Mouse (Mus musculus): ENCODE measurements around the gene Prrt2. TPM values are rescaled to one million over a fixed set of nuclear protein-coding genes. Genes with fewer than 3 reads are reported as not detected.
A peak's percentile ranks its signal among the peaks of the same experiment; 100 is the strongest.

The Prrt2 gene
- total and polyA plus RNA-seq, 3 experiments: 0.12 to 1.4 TPM; not detected in 1

GRCm38 (mm10) chr7:127026984-127027726, 6.1 kb upstream of the Prrt2 start, which contains the start of gene Maz (continued):
- TF ChIP-seq MYB (IDR thresholded peaks at IDR 0.05; ENCODE audit: low read depth, low read length): peak; percentile 98
- no peak for TF ChIP-seq MYC (IDR thresholded peaks at IDR 0.05; ENCODE audit: low read depth, low read length)

GRCm38 (mm10) chr7:127026616-127026983, 5.6 kb upstream of the Prrt2 start:
- Histone ChIP-seq H3K9me3 (replicated peaks; ENCODE audit: insufficient read depth, low read length) (no peaks in the 10 kb centered on the region), H3K9ac (ENCODE audit: control insufficient read depth, low read depth, low read length, poor library complexity, severe bottlenecking) (peak overlapping the region; percentile 97), H3K27ac (ENCODE audit: control insufficient read depth, low read depth, low read length) (peak overlapping the region; percentile 93), H3K4me3 (ENCODE audit: control insufficient read depth in 1 of 2, insufficient read depth in 1 of 2, low read depth in 2 of 2, low read length in 2 of 2) (no peak overlapping the region; a peak in 1 of 4 replicates), H3K36me3 (ENCODE audit: control insufficient read depth in 1 of 2, insufficient read depth in 2 of 2, low read length in 2 of 2) (peaks cover 17 to 50% of the 10 kb centered on the region in 2 experiments), H3K79me2 (ENCODE audit: control insufficient read depth, insufficient read depth, low read length, poor library complexity) (peaks cover 41% of the 10 kb centered on the region), H3K27me3 (ENCODE audit: control insufficient read depth in 1 of 2, insufficient read depth in 2 of 2, low read length in 2 of 2) (no peaks in the 10 kb centered on the region), H3K4me1 (ENCODE audit: control insufficient read depth in 1 of 2, insufficient read depth in 2 of 2, low read length in 2 of 2) (peaks cover 26 to 47% of the 10 kb centered on the region in 2 experiments)
- DNase-seq (ENCODE audit: low read depth, low spot score): no peak
- TF ChIP-seq SIN3A (IDR thresholded peaks at IDR 0.05; ENCODE audit: low read length) (peak; percentile 20; the same call in 1 of the 2 replicates), POLR2A (IDR thresholded peaks at IDR 0.05; ENCODE audit: control insufficient read depth in 1 of 2, insufficient read depth in 1 of 2, low read depth in 1 of 2, low read length in 2 of 2, poor library complexity in 1 of 2) (no peak)

GRCm38 (mm10) chr7:127026161-127026600, 5.2 kb upstream of the Prrt2 start:
- H3K79me2 ChIP-seq (ENCODE audit: control insufficient read depth, insufficient read depth, low read length, poor library complexity): peaks cover 41% of the 10 kb centered on the region
- no peaks in the 10 kb centered on the region for H3K9me3 ChIP-seq (replicated peaks; ENCODE audit: insufficient read depth, low read length)
- H3K27ac ChIP-seq (ENCODE audit: control insufficient read depth, low read depth, low read length): peak overlapping the region; percentile 93
- peaks cover 15 to 46% of the 10 kb centered on the region in 2 experiments for H3K36me3 ChIP-seq (ENCODE audit: control insufficient read depth in 1 of 2, insufficient read depth in 2 of 2, low read length in 2 of 2)
- DNase-seq (ENCODE audit: low read depth, low spot score): peak; percentile 85
- peak overlapping the region; percentile 59 to 86; a peak in 3 of 4 replicates for H3K4me3 ChIP-seq (ENCODE audit: control insufficient read depth in 1 of 2, insufficient read depth in 1 of 2, low read depth in 2 of 2, low read length in 2 of 2)
- H3K9ac ChIP-seq (ENCODE audit: control insufficient read depth, low read depth, low read length, poor library complexity, severe bottlenecking): peak overlapping the region; percentile 97
- TF ChIP-seq UBTF (IDR thresholded peaks at IDR 0.05; ENCODE audit: borderline replicate concordance, insufficient read depth, low read depth, low read length) (peak; percentile 84; the same call in 1 of the 2 replicates), TBP (IDR thresholded peaks at IDR 0.05; ENCODE audit: low read depth, low read length) (0 out of 2 replicates have a peak, but pooled peaks have one; percentile 53), GABPA (IDR thresholded peaks at IDR 0.05; ENCODE audit: low read depth, low read length) (no peak), NRF1 (IDR thresholded peaks at IDR 0.05; ENCODE audit: insufficient read depth, low read depth, low read length, poor library complexity, severe bottlenecking) (no peak), ZMIZ1 (IDR thresholded peaks at IDR 0.05; ENCODE audit: low read depth, low read length) (peak; percentile 48; the same call in 1 of the 2 replicates), TCF12 (IDR thresholded peaks at IDR 0.05; ENCODE audit: low read depth, low read length) (peak; percentile 36), POLR2A (IDR thresholded peaks at IDR 0.05; ENCODE audit: control insufficient read depth in 1 of 2, insufficient read depth in 1 of 2, low read depth in 1 of 2, low read length in 2 of 2, poor library complexity in 1 of 2) (peak; percentile 42 to 66; a peak in 3 of 4 replicates), HCFC1 (IDR thresholded peaks at IDR 0.05; ENCODE audit: low read depth, low read length) (peak; percentile 49; the same call in 1 of the 2 replicates), MAZ (IDR thresholded peaks at IDR 0.05; ENCODE audit: low read depth, low read length) (no peak; the same call in 1 of the 2 replicates), JUND (IDR thresholded peaks at IDR 0.05; ENCODE audit: low read depth, low read length) (no peak), MXI1 (IDR thresholded peaks at IDR 0.05; ENCODE audit: low read depth, low read length) (peak; percentile 5; the same call in 1 of the 2 replicates), NELFE (IDR thresholded peaks at IDR 0.05; ENCODE audit: low read depth, low read length) (peak; percentile 52), SIN3A (IDR thresholded peaks at IDR 0.05; ENCODE audit: low read length) (peak; percentile 19; the same call in 1 of the 2 replicates), E2F4 (IDR thresholded peaks at IDR 0.05; ENCODE audit: borderline replicate concordance, low read depth, low read length) (peak; percentile 70; the same call in 1 of the 2 replicates), ZNF384 (IDR thresholded peaks at IDR 0.05; ENCODE audit: low read depth, low read length) (no peak), TAL1 (IDR thresholded peaks at IDR 0.05; ENCODE audit: low read length) (no peak)
- H3K27me3 ChIP-seq (ENCODE audit: control insufficient read depth in 1 of 2, insufficient read depth in 2 of 2, low read length in 2 of 2): no peaks in the 10 kb centered on the region
- peaks cover 22 to 44% of the 10 kb centered on the region in 2 experiments for H3K4me1 ChIP-seq (ENCODE audit: control insufficient read depth in 1 of 2, insufficient read depth in 2 of 2, low read length in 2 of 2)

Measured in MEL (cell line).